Mouse (Mus musculus) left cerebral cortex, postnatal 4 days (tissue): ENCODE measurements around the gene Mrps34. TPM values are rescaled to one million over a fixed set of nuclear protein-coding genes. Genes with fewer than 3 reads are reported as not detected.

Source experiments
- DNase-seq: peaks from one replicate; pipeline ENCODE4 v3.0.0-alpha.2; 2022
- intact Hi-C: fragments of 180-260 bp; cut with DNase I; formaldehyde crosslinking; loops from one replicate; pipeline ENCODE4 v1.15.1; 2025
- total RNA-seq, 2 experiments: library from RNA; stranded (reverse); gene quantifications; 2 replicates each; pipeline ENCODE4 v1.2.3; 2021

The Mrps34 gene
- total RNA-seq, 2 experiments from 2014 or later: 48.9 to 50.0 TPM

GRCm38 (mm10) chr17:24878531-24878930 is 16.4 kb upstream of the Mrps34 start:
- no peak for DNase-seq
- intact Hi-C loops: no loop called here

GRCm38 (mm10) chr17:24881738-24882440 is 13.0 kb upstream of the Mrps34 start:
- DNase-seq: peak; percentile 54
- intact Hi-C loops: no loop called here

DNA sequence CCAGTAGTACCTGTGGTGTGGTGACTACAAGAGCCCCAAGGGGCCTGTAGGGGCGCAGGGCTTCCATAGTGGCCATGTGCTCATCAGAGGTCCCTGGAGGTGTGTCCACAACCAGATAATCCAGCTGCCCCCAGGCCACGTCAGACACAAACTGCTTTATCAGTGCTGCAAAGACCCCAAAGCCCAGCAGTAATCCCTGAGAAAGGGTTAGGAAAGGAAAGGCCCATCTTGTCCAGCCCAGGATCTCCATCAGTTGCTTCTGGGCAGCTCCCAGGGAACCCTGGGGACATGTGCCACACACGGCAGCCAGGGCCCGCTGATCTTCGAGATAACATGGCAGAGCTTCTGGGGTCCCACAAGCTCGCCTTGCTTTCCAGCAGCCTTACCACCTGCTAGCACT is 10.5 kb upstream of the Mrps34 start:
- intact Hi-C loops: no loop called here
- DNase-seq: no peak

GRCm38 (mm10) chr17:24885356-24886133 is 9.4 kb upstream of the Mrps34 start:
- intact Hi-C loops: no loop called here
- no peak for DNase-seq

DNA sequence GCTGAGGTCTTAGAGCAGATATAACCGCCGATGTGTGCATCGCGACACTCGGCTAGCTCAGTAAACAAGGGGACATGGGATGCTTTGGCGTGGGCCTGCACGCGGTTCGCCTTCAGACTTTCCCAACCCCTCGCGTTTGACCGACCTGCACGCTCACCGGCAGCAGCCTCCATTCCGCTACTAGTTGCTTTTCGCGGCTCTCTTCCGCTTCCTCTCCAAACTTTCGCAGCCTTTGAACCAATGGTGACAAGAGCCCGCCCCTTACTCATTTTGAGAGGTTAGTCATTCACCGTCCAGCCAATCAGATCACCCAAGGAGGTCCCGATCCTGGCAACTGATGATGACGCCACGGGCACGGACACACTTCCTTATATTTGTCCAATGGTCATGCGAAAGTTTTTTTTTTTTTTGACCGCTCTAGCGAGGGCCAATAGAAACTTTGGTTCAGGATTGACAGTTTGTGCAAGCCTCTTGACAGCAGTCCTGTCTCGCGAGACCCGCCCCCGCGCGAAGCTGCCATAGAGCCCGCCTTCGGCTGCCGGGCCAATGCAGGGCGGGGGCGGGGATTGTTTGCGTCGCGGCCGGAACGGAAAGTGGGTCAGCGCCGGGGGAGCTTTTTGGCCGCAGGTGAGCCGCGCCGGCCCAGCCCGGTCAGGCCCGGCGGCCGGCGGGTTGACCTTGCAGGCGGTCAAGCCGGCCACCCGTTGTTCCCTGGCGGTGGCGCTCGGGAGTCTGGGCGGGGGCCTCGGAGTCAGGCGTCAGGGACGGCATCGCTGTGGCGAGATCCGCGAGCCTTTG is 8.6 kb upstream of the Mrps34 start, which contains the start of the genes Nubp2 and Spsb3:
TSS of gene Nubp2 (minus strand) at position 216 of the 798 bp plus-strand sequence.
TSS of gene Spsb3 (plus strand) at position 510 of the 798 bp plus-strand sequence.
- peak; percentile 98 for DNase-seq
- intact Hi-C loops: no loop called here

- DNase-seq: no peak
- intact Hi-C loops: no loop called here
Observed at GRCm38 (mm10) chr17:24886932-24887271, 8.0 kb upstream of the Mrps34 start.

GRCm38 (mm10) chr17:24887291-24888080 is 7.4 kb upstream of the Mrps34 start:
- intact Hi-C loops: no loop called here
- DNase-seq: no peak

DNA sequence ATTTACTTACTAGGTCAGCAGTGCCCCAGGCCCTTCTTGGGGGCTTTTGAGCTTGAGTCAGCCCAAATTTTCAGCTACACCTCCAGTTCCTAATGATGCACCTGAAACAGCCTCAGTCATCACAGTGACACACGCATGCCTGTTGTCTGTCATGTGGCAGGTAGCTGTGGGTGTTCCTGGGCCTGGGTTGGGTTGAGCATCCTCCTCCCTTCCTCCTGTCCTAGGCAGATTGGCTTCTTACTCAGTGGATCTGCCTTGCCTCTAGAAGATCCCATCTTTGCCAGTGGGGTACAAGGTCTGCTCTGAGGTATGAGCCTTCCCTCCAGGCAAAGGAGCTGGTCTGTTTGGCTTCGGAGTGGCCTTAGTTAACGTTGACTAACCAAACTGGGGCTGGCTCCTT is 6.1 kb upstream of the Mrps34 start:
- DNase-seq: no peak
- intact Hi-C loops: no loop called here

DNA sequence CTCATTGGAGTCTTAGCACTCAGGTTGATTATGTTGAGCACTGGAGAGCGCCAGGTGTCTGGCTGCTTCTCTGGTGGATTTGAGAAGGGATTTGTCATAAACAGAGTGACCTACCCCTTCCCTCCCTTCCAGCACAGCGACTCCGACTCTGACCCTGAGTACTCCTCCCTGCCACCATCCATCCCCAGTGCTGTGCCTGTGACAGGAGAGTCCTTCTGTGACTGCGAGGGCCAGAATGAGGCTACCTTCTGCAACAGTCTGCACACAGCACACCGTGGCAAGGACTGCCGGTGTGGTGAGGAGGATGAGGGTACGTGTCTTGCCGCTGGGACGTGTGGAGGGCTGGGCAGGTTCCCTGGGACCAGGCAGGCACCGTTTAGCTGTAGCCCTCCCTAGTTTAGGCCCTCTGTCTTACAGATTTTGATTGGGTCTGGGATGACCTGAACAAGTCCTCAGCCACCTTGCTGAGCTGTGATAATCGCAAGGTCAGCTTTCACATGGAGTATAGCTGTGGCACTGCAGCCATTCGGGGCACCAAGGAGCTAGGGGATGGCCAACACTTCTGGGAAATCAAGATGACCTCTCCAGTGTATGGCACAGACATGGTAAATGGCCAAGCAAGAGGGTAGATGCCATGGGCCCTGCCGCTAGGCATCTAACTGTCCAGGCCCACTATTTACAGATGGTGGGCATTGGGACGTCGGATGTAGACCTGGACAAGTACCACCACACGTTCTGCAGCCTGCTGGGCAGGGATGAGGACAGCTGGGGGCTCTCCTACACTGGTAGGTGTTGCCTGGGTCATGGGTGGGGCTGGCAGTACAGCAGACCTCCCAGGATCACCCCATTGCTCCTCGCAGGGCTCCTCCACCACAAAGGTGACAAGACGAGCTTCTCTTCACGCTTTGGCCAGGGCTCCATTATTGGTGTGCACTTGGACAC is 4.5 kb upstream of the Mrps34 start:
- DNase-seq: no peak
- intact Hi-C loops: no loop called here

GRCm38 (mm10) chr17:24891321-24891720 is 3.6 kb upstream of the Mrps34 start:
- intact Hi-C loops: no loop called here
- DNase-seq: no peak

GRCm38 (mm10) chr17:24892785-24893184 is 2.1 kb upstream of the Mrps34 start:
- intact Hi-C loops: no loop called here
- DNase-seq: no peak

GRCm38 (mm10) chr17:24893276-24893675 is 1.6 kb upstream of the Mrps34 start:
- intact Hi-C loops: no loop called here
- no peak for DNase-seq

DNA sequence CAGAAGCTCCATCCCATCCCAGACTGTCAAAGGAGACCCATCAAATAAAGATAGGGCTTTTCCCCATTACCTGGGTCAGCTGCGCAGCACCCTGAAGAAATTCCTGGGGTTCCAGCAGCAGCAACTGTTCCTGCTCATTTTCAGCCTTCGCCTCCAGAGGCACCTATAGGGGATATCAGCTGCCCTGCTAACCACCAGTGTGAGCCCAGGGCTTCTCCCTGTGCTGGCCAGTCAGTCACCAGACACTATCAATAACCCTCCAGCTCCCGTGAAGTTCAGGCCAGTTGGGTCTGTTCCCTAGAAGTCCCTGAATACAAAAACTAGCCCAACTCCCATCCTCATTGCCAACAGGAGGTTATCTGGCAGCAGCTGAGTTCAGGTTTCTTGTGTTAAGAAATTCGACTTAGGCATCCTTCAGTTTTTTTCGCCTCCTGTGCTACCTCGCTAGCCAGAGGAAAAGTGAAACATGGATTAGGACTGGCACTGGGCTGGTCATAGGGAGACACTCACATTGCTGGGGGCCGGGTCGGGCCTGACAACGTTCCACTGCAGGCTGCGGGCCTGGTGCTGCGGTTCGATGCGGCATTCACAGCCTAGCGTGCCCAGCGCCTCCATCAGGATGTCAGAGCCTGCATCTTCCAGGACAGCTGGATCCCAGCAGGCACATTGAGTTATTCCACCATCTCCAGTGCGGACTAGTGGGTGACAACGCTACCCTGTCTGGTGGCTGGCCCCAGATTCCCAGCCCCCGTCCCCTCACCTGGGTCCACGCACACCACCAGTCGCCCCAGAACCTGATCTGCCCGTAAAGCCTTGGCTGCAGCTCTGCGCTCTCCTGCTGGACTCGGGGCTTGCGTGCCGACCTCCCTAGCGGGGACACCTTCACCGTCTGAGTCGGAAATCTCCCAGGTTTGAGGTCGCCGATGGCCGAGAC is 588 bp upstream of the Mrps34 start:
- DNase-seq: no peak
- intact Hi-C loops: no loop called here

- intact Hi-C loops: no loop called here
- DNase-seq: no peak
Observed at GRCm38 (mm10) chr17:24895571-24896240, 790 bp downstream of the Mrps34 start.

GRCm38 (mm10) chr17:24896241-24896992 is 1.5 kb downstream of the Mrps34 start, which contains the start of gene Nme3:
Nme3 (plus strand) TSS chr17:24896500.
- DNase-seq: peak; percentile 75
- intact Hi-C loops: no loop called here

GRCm38 (mm10) chr17:24896993-24897269 is 2.0 kb downstream of the Mrps34 start:
- intact Hi-C loops: no loop called here
- DNase-seq: no peak

- intact Hi-C loops: no loop called here
- no peak for DNase-seq
Observed at GRCm38 (mm10) chr17:24897600-24897999, 2.7 kb downstream of the Mrps34 start.
